Mouse (Mus musculus) limb, embryonic 13.5 days (tissue): Measurements from ENCODE around the gene Sun2. TPM values are rescaled to one million over a fixed set of nuclear protein-coding genes. Genes with fewer than 3 reads are reported as not detected.

Experiments used
- ATAC-seq: fragments of 200-750 bp; cut with Nextera tagmentation; 2 replicates; pipeline ENCODE4 v1.8.0; 2017; ENCODE audit warnings: low read depth, moderate number of reproducible peaks, moderate TSS enrichment; ENCODE audit not compliant: low FRiP score
- H3K27ac ChIP-seq: fragments of 300-500 bp; sonication (generic); 2 replicates; pipeline ENCODE4 v1.5.1; 2015; ENCODE audit warnings: inconsistent platforms, mild to moderate bottlenecking, moderate library complexity
- H3K27me3 ChIP-seq: fragments of 300-500 bp; sonication (generic); 2 replicates; pipeline ENCODE4 v1.6.1; 2015; ENCODE audit warnings: mild to moderate bottlenecking, inconsistent platforms
- H3K36me3 ChIP-seq: fragments of 300-500 bp; sonication (generic); 2 replicates; pipeline ENCODE4 v1.6.1; 2015; ENCODE audit warnings: inconsistent platforms, mild to moderate bottlenecking, moderate library complexity
- H3K4me1 ChIP-seq: fragments of 300-500 bp; sonication (generic); 2 replicates; pipeline ENCODE4 v1.6.1; 2015; ENCODE audit warnings: inconsistent platforms
- H3K4me2 ChIP-seq: fragments of 300-500 bp; sonication (generic); replicated peaks from 2 replicates; pipeline ENCODE4 v1.6.1; 2015; ENCODE audit warnings: inconsistent platforms, mild to moderate bottlenecking, moderate library complexity
- H3K4me3 ChIP-seq: fragments of 300-500 bp; sonication (generic); 2 replicates; pipeline ENCODE4 v1.5.1; 2015; ENCODE audit warnings: moderate library complexity, mild to moderate bottlenecking, inconsistent platforms
- H3K9ac ChIP-seq: fragments of 300-500 bp; sonication (generic); 2 replicates; pipeline ENCODE4 v1.6.1; 2015; ENCODE audit warnings: mild to moderate bottlenecking, inconsistent platforms
- H3K9me3 ChIP-seq: fragments of 300-500 bp; sonication (generic); 2 replicates; pipeline ENCODE4 v1.6.1; 2016; ENCODE audit warnings: inconsistent platforms
- WGBS: fragments of 180-500 bp; shearing (Covaris S2); methylation state at CpG from one replicate; pipeline ENCODE4 v1.1.7; 2015; 5-methylcytosine and 5-hydroxymethylcytosine counted together
- polyA plus RNA-seq: library from polyadenylated mRNA; unstranded; fragments of >200 nt; fragmentation: Nextera tagmentation; extraction: Ambion mirVana; gene quantifications from 2 replicates; pipeline ENCODE4 v1.2.1, GENCODE M21; 2015

Sun2 gene
- polyA plus RNA-seq, 1 experiment from 2014 or later = 7.8 TPM

DNA sequence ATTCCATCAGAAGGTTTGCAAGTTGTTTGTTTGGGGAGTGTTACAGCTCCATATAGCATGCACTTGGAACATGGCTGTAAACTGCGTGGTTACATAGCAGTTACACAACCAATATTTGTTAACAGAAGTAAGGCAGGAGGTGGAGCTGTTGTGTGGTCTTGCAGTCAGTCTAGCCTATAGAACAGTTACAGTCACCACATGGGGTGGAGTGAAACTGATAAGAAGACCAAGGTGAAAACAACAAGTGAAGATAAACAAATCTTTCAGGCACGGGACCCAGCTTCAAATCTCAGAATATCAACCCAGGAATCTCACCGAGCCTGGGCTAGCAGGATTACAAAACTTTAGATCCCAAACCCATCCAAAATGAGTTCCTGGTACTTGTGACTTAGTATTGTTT, 1.6 kb downstream of the Sun2 start:
- Histone ChIP-seq H3K27ac (no peak overlapping the region), H3K36me3 (peaks cover 39% of the 10 kb centered on the region), H3K9me3 (no peaks in the 10 kb centered on the region), H3K27me3 (no peaks in the 10 kb centered on the region), H3K4me2 (peak overlapping the region; percentile 86), H3K4me3 (peak overlapping the region; percentile 94), H3K9ac (peak overlapping the region; percentile 91; the same call in 1 of the 2 replicates), H3K4me1 (peaks cover 50% of the 10 kb centered on the region)
- ATAC-seq = no peak
- WGBS = 75% methylated on average over 3 of the region's 3 CpGs

DNA sequence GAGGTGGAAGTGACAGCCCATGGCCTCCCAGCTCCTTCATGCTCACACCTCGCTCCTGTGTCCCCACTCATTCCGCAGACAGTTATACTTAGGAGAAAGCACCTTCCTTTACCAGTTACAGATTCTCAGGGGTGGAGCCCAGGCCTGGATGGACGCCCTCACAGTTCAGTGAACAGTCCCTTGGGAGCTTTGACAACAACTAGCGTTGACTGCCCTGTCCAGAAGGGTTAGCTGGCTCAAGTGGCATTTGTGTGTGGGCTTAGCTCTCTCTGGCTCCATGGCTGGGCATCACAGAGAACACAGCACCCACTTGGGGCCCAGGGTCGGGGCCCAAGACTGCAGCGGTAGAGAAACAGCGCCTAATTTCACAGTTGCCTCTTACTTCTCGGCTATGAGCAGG, 8.0 kb downstream of the Sun2 start:
- H3K27ac ChIP-seq = no peak overlapping the region
- H3K4me3 ChIP-seq = no peak overlapping the region
- no peaks in the 10 kb centered on the region for H3K9me3 ChIP-seq
- H3K4me1 ChIP-seq = peaks cover 7% of the 10 kb centered on the region
- H3K27me3 ChIP-seq = no peaks in the 10 kb centered on the region
- no peak for ATAC-seq
- H3K4me2 ChIP-seq = no peak overlapping the region
- 87% methylated on average over 8 of the region's 8 CpGs for WGBS
- H3K9ac ChIP-seq = no peak overlapping the region
- H3K36me3 ChIP-seq = peaks cover 91% of the 10 kb centered on the region

DNA sequence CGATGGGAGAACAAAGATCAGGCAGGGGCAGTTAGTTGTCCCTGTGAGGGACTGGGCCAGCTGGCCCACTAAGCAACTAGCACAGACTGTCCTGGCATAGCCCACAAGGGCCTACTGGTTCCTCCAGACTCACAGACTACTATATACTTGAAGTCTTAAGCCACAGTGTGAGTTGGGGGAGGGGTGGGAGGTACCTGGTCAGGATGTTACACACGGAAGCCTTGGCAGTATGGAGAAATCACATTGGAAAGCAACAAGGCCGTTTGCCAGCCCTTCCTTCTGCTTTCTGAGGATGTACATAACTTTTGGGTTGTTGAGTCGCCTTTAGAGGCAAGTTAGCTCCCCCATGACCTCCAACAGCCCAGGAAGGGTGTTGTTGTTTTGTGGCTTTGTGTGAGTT, 8.7 kb downstream of the Sun2 start:
- no peak overlapping the region for H3K4me3 ChIP-seq
- 70% methylated on average over 4 of the region's 4 CpGs for WGBS
- ATAC-seq = no peak
- H3K36me3 ChIP-seq = peaks cover 91% of the 10 kb centered on the region
- no peaks in the 10 kb centered on the region for H3K9me3 ChIP-seq
- H3K4me2 ChIP-seq = no peak overlapping the region
- no peak overlapping the region for H3K27ac ChIP-seq
- no peak overlapping the region for H3K9ac ChIP-seq
- H3K27me3 ChIP-seq = no peaks in the 10 kb centered on the region
- H3K4me1 ChIP-seq = 0 out of 2 replicates have a peak, but pooled peaks cover 1% of the 10 kb centered on the region

DNA sequence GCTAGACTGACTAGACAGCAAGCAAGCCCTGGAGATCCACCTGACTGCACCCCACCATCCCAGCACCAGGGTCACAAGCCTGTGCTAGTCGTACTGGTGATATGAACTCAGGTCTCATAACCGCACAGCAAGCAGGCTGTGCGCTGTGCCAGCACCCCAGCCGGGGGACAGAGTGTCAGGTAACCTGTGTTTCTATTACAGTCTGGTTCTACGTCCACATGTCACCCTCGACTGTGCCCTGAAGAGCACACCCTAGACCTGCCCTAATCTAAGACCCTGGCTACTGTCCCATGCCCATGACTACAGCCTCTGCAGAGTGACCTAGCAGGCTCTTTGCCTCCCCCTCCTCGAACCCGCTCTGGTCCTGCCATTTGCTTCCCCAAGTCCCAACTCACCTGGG, 9.1 kb downstream of the Sun2 start:
- Histone ChIP-seq H3K36me3 (peaks cover 91% of the 10 kb centered on the region), H3K27ac (no peak overlapping the region), H3K4me2 (no peak overlapping the region), H3K4me1 (no peaks in the 10 kb centered on the region), H3K9ac (no peak overlapping the region), H3K27me3 (no peaks in the 10 kb centered on the region), H3K9me3 (no peaks in the 10 kb centered on the region), H3K4me3 (no peak overlapping the region)
- ATAC-seq = no peak
- 93% methylated on average over 8 of the region's 8 CpGs for WGBS

DNA sequence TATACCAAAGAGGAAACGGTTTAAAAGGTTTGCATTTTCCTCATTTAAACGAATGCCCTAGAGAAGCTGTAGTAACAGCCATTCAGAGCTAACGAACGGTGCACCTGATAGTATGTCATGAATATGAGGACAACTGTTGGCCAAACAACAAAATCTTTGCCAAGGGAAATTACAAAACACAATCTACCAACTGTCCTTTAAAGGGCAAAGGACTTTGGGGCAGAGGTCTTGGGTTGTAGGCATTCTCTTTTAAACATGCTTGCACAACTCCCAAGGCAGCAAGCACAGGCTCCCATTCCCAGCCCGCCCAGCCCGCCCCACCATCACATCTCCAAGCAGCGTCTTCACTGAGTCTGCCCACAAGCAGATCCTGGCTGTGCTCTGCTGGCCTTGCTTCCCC, 10.8 kb downstream of the Sun2 start:
- Histone ChIP-seq H3K27me3 (no peaks in the 10 kb centered on the region), H3K4me2 (no peak overlapping the region), H3K4me3 (no peak overlapping the region), H3K36me3 (peaks cover 91% of the 10 kb centered on the region), H3K9me3 (no peaks in the 10 kb centered on the region), H3K27ac (no peak overlapping the region), H3K4me1 (no peaks in the 10 kb centered on the region), H3K9ac (no peak overlapping the region)
- WGBS = 86% methylated on average over 7 of the region's 7 CpGs
- no peak for ATAC-seq

DNA sequence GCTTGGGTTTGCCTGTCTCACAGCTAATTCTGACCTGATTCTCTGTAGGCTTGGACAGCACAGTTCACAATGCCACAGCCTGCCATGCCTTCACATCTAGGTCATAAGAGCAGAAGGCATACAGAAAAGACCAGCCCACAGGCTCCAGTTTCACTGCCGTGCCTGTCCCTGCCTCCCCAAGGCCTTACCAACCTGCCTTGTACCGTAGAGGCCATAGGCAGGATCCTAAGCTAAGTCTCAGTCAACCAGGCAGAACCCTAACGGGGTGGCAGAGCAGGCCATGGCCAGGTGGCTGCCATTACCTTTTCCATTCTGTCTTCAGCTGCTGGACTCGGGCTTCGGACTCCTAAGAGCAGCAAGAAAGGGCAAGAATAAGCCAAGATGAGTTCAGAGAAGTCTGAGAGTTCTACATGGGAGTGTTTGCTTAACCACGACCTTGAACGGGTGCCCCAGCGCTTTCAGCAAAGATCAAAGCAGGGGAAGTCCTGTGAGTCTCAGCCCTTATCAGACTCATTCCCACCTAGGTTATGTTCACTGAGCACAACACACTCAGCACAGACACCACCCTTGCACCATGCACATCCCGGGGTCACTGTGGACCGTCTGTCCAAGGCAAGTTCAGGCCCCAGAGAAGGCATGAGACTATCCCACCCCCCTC, 13.5 kb downstream of the Sun2 start:
- H3K27ac ChIP-seq = no peak overlapping the region
- H3K9ac ChIP-seq = no peak overlapping the region
- H3K9me3 ChIP-seq = no peaks in the 10 kb centered on the region
- H3K4me1 ChIP-seq = no peaks in the 10 kb centered on the region
- no peak overlapping the region for H3K4me3 ChIP-seq
- ATAC-seq = no peak
- peaks cover 91% of the 10 kb centered on the region for H3K36me3 ChIP-seq
- H3K4me2 ChIP-seq = no peak overlapping the region
- 90% methylated on average over 10 of the region's 10 CpGs for WGBS
- no peaks in the 10 kb centered on the region for H3K27me3 ChIP-seq

DNA sequence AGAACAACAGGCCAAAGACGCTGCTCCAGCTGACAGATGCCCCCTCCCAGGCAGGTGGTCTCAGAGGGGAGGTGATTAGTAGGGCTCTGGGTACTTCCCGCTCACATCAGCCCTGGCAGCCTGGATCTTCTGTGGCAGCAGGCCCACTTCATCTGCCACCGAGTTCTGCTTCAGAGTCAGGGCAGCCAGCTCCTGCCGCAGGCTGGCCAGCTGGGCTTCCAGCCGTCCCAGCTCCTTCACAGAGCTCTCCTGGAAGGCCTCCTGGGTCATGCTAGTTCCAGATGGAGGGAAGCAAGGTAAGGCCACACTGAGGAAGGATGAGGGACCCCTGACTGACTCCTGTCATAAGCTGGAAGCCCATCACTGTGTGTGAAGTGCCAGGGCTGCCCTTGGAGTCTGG, 14.0 kb downstream of the Sun2 start:
- no peak for ATAC-seq
- no peak overlapping the region for H3K9ac ChIP-seq
- H3K36me3 ChIP-seq = peaks cover 87% of the 10 kb centered on the region
- no peak overlapping the region for H3K27ac ChIP-seq
- no peaks in the 10 kb centered on the region for H3K4me1 ChIP-seq
- WGBS = 81% methylated on average over 5 of the region's 5 CpGs
- H3K9me3 ChIP-seq = no peaks in the 10 kb centered on the region
- H3K27me3 ChIP-seq = no peaks in the 10 kb centered on the region
- H3K4me3 ChIP-seq = no peak overlapping the region
- H3K4me2 ChIP-seq = no peak overlapping the region

DNA sequence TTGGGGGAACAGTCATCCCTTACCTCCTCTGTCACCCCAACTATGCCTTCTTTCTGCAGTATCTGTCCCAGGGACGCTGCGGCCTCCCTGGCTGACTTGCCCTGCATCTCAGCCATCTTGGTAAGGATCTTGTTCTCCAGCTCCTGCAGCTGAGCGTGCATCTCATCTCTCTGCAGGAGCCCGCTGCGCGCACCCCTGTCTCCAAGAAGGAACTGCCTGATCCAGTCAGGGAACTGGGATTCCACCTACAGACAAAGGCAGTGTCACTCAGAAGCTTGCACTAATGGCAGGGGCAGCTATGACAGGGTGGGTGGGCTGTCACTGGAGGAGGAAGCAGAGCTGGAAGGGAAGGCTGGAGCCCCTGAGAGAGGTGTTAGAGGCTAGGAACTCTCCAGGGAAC, 14.5 kb downstream of the Sun2 start:
- WGBS = 94% methylated on average over 6 of the region's 6 CpGs
- H3K4me3 ChIP-seq = no peak overlapping the region
- H3K9ac ChIP-seq = no peak overlapping the region; the same call in 1 of the 2 replicates
- no peak overlapping the region for H3K4me2 ChIP-seq
- H3K27ac ChIP-seq = no peak overlapping the region
- H3K36me3 ChIP-seq = peaks cover 82% of the 10 kb centered on the region
- no peaks in the 10 kb centered on the region for H3K9me3 ChIP-seq
- H3K4me1 ChIP-seq = no peaks in the 10 kb centered on the region
- no peaks in the 10 kb centered on the region for H3K27me3 ChIP-seq
- no peak for ATAC-seq

DNA sequence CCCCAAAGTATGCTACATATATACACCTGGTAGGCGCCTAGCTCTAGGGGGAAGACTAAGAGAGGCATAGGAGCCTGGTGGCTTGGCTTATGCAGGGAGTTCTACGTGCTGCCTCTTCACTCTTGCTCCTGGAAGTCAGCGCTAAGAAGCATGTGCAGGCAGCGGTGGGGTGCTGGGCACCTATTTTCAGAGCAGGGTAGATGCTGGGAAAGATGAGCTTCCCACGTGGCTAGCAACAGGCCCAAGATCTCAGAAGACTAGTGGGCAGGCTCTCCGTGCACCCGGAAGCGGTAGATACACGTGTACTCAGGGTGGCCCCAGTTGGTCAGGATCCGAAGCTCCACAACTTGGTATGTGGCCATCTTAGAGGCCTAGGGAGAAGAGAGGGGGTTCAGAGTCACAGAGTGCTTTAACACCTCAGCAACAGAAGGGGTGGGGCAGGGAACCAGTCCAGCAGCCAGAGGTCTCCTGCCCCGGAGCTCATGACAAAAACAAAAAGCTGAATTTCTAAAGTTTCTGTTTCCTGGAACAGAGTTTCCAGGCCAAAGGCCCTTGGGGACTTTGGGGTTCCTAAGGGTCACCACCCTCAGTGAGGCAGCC, 17.0 kb downstream of the Sun2 start:
- Histone ChIP-seq H3K27ac (no peak overlapping the region), H3K4me3 (no peak overlapping the region), H3K4me2 (no peak overlapping the region), H3K9ac (no peak overlapping the region), H3K36me3 (peaks cover 78% of the 10 kb centered on the region), H3K27me3 (no peaks in the 10 kb centered on the region), H3K4me1 (0 out of 2 replicates have a peak, but pooled peaks cover 3% of the 10 kb centered on the region), H3K9me3 (no peaks in the 10 kb centered on the region)
- ATAC-seq = no peak
- WGBS = 91% methylated on average over 11 of the region's 11 CpGs

DNA sequence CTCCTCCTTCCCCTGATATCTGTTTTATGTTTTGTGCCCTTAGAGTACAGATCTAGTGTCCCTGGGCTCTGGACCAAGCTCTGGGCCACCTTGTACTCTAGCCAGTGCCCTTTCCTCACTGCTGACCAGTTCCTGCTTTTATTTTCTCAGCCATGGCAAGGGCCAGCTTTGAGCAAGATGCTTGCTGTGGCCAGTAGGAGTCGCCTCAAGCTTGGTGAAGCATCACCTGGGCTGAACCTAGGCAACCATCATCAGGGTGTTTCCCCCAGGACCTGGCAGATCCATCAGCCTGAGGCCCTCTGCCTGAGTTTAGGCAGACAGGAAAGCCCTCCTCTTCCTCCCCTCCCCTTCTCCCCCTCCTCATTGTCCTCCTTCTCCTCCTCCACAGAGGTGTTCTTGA, 18.9 kb downstream of the Sun2 start:
- Histone ChIP-seq H3K27me3 (no peaks in the 10 kb centered on the region), H3K4me3 (no peak overlapping the region), H3K27ac (no peak overlapping the region), H3K9ac (0 out of 2 replicates have a peak overlapping the region, but pooled peaks have one; percentile 25), H3K9me3 (no peaks in the 10 kb centered on the region), H3K4me1 (0 out of 2 replicates have a peak, but pooled peaks cover 3% of the 10 kb centered on the region), H3K36me3 (peaks cover 79% of the 10 kb centered on the region), H3K4me2 (no peak overlapping the region)
- WGBS = 26% methylated on average over 1 of the region's 1 CpGs
- no peak for ATAC-seq

DNA sequence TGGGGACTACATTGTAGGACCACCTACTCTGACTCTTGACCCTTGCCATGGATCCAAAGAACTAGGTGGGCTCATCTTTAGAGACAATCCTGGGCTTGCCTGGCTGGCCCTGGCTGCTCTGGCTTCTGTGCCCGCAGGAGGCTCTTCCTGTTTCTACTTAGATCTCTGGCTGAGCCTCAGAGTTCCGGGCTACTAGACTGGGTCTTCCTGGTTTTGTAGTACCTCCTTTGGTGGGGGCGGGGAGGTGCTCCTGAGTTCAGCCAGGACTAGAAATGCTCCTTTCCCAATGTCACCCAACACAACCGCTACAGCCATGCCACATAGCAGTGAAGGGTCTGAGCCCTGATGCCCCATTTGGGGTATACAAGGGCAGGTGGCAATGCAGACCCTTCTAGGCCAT, 21.5 kb downstream of the Sun2 start:
- Histone ChIP-seq H3K9me3 (no peaks in the 10 kb centered on the region), H3K27ac (no peak overlapping the region), H3K4me1 (0 out of 2 replicates have a peak, but pooled peaks cover 3% of the 10 kb centered on the region), H3K36me3 (peaks cover 79% of the 10 kb centered on the region), H3K27me3 (no peaks in the 10 kb centered on the region), H3K4me2 (no peak overlapping the region), H3K9ac (no peak overlapping the region), H3K4me3 (no peak overlapping the region)
- WGBS = 83% methylated on average over 4 of the region's 4 CpGs
- no peak for ATAC-seq

DNA sequence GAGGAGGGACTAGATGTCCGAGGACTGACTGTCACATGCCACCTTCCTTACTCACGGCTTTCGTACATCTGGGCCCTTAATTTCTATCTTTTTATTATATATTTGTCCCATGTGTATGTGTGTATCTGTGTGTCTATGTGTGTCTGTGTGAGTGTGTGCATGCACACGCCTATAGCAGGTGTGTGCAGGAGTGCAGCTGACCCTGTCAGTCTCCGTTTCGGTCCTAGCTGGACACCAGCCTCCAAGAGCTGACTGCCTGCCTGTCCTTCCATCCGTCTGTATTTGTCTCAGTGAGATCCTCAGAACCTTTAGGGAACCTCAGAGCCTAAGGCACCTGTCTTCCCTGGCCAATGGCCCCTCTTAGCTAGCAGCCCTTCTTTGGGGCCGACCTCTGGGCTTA, 22.1 kb downstream of the Sun2 start:
- no peak overlapping the region for H3K4me3 ChIP-seq
- 90% methylated on average over 8 of the region's 8 CpGs for WGBS
- 0 out of 2 replicates have a peak, but pooled peaks cover 3% of the 10 kb centered on the region for H3K4me1 ChIP-seq
- H3K4me2 ChIP-seq = no peak overlapping the region
- peaks cover 79% of the 10 kb centered on the region for H3K36me3 ChIP-seq
- H3K9ac ChIP-seq = no peak overlapping the region
- no peaks in the 10 kb centered on the region for H3K27me3 ChIP-seq
- H3K27ac ChIP-seq = no peak overlapping the region
- no peaks in the 10 kb centered on the region for H3K9me3 ChIP-seq
- no peak for ATAC-seq

DNA sequence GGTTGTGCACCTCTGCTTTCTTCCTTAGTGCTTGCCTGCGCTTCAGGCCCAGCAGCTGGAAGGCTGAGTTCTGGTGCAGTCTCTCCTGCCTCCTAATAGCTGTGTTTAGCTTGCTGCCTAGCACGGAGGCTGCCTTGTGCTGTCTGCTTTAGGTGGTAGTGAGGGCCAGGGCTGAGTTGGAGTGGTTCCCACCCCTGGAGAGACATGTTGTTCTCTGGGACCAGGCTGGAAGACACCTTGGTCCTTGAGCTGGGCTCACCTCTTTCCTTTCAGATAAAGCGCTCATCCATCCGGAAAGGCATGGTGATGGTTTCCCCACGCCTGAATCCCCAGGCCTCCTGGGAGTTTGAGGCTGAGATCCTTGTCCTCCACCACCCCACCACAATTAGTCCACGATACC, 25.6 kb downstream of the Sun2 start:
- H3K9ac ChIP-seq = no peak overlapping the region
- no peak for ATAC-seq
- no peaks in the 10 kb centered on the region for H3K27me3 ChIP-seq
- no peak overlapping the region for H3K4me3 ChIP-seq
- H3K27ac ChIP-seq = no peak overlapping the region
- H3K36me3 ChIP-seq = peaks cover 98% of the 10 kb centered on the region
- H3K9me3 ChIP-seq = no peaks in the 10 kb centered on the region
- 0 out of 2 replicates have a peak, but pooled peaks cover 3% of the 10 kb centered on the region for H3K4me1 ChIP-seq
- no peak overlapping the region for H3K4me2 ChIP-seq
- WGBS = 93% methylated on average over 6 of the region's 6 CpGs
